Mouse (Mus musculus) neural tube, embryonic 11.5 days (tissue): ENCODE data around the gene Dock4. TPM values are rescaled to one million over a fixed set of nuclear protein-coding genes. Genes with fewer than 3 reads are reported as not detected.

Experiments used
- ATAC-seq: fragments of 200-750 bp; cut with Nextera tagmentation; 2 replicates; pipeline ENCODE4 v1.8.0; 2017; ENCODE audit warnings: moderate number of reproducible peaks, mild to moderate bottlenecking, moderate TSS enrichment, moderate library complexity; ENCODE audit not compliant: insufficient read depth, low FRiP score, low TSS enrichment
- DNase-seq: peaks from one replicate; pipeline ENCODE4 v3.0.0-alpha.2; 2015; ENCODE audit warnings: low spot score
- H3K27ac ChIP-seq: fragments of 300-500 bp; sonication (generic); 2 replicates; pipeline ENCODE4 v1.5.1; 2014; ENCODE audit warnings: low read depth, mild to moderate bottlenecking, low read length
- H3K27me3 ChIP-seq: fragments of 300-500 bp; sonication (generic); 2 replicates; pipeline ENCODE4 v1.6.1; 2014; ENCODE audit warnings: mild to moderate bottlenecking, low read length, mixed read lengths; ENCODE audit not compliant: control insufficient read depth, insufficient read depth
- H3K36me3 ChIP-seq: fragments of 300-500 bp; sonication (generic); 2 replicates; pipeline ENCODE4 v1.6.1; 2014; ENCODE audit warnings: mild to moderate bottlenecking, low read length, moderate library complexity, mixed read lengths; ENCODE audit not compliant: control insufficient read depth, insufficient read depth
- H3K4me1 ChIP-seq: fragments of 300-500 bp; sonication (generic); 2 replicates; pipeline ENCODE4 v1.6.1; 2014; ENCODE audit warnings: low read length, mixed read lengths; ENCODE audit not compliant: control insufficient read depth, insufficient read depth
- H3K4me2 ChIP-seq: fragments of 300-500 bp; sonication (generic); 2 replicates; pipeline ENCODE4 v1.6.1; 2014; ENCODE audit warnings: low read depth, mild to moderate bottlenecking, moderate library complexity
- H3K4me3 ChIP-seq: fragments of 300-500 bp; sonication (generic); 2 replicates; pipeline ENCODE4 v1.5.1; 2014; ENCODE audit warnings: low read depth, low read length
- H3K9ac ChIP-seq: fragments of 300-500 bp; sonication (generic); 2 replicates; pipeline ENCODE4 v1.6.1; 2014; ENCODE audit warnings: mild to moderate bottlenecking, low read length
- H3K9me3 ChIP-seq: fragments of 300-500 bp; sonication (generic); 2 replicates; pipeline ENCODE4 v1.6.1; 2016; ENCODE audit warnings: low read length; ENCODE audit not compliant: control insufficient read depth
- WGBS: fragments of 180-500 bp; shearing (Covaris S2); extraction: QIAGEN DNeasy Blood & Tissue Kit; methylation state at CpG from one replicate; pipeline ENCODE4 v1.1.7; 2014; 5-methylcytosine and 5-hydroxymethylcytosine counted together
- polyA plus RNA-seq: library from polyadenylated mRNA; unstranded; fragments of >200 nt; fragmentation: Nextera tagmentation; extraction: Ambion mirVana; gene quantifications from 2 replicates; pipeline ENCODE4 v1.2.1, GENCODE M21; 2014

Gene Dock4
- polyA plus RNA-seq, 1 experiment from 2014 or later = 19.6 TPM

DNA sequence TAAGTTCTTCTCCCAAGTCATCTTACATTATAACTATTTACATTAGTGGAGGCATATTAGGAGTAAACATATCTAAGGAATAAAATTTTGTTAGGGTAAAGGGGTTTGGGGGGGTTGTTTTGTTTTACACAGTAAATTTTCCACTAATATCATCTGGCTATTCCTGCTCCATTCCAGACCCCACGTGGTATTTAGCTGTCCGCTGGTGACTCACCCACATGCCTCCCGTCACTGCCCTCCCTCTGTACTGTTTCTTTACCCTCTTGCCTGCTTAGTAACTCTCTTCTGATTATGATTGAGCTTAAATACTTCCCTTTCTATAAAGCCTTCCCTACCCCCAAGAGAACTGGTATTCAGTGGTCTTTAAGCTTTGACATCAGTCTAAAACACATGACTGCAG, 266.5 kb downstream of the Dock4 start:
- H3K4me2 ChIP-seq = no peak overlapping the region
- no peak overlapping the region for H3K27ac ChIP-seq
- H3K9ac ChIP-seq = no peak overlapping the region
- 90% methylated on average over 3 of the region's 3 CpGs for WGBS
- no peaks in the 10 kb centered on the region for H3K4me1 ChIP-seq
- no peak for DNase-seq
- H3K36me3 ChIP-seq = no peaks in the 10 kb centered on the region
- no peaks in the 10 kb centered on the region for H3K27me3 ChIP-seq
- H3K4me3 ChIP-seq = no peak overlapping the region
- H3K9me3 ChIP-seq = no peaks in the 10 kb centered on the region
- ATAC-seq = no peak

DNA sequence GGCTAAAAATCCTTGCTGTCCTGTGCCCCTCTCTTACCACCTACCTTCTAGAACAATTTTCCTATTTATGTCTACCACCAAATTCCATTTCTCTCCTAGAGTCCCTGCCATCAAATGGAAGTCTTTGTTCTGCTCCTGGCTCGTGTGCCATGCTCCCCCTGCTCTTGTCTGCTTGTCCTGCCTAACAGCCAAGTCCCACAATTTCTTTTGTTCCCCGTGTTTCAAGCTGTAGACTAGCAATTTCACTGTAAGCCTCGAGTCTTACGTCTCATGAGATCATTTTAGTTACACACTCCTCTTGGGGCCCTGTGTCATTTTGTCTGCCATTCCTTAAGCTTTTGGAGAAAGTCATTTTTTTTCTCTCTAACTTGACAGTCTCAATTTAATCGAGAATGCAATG, 268.5 kb downstream of the Dock4 start:
- no peak overlapping the region for H3K4me3 ChIP-seq
- no peaks in the 10 kb centered on the region for H3K36me3 ChIP-seq
- DNase-seq (no peak), ATAC-seq (no peak)
- no peak overlapping the region for H3K27ac ChIP-seq
- no peaks in the 10 kb centered on the region for H3K9me3 ChIP-seq
- H3K4me1 ChIP-seq = no peaks in the 10 kb centered on the region
- H3K27me3 ChIP-seq = no peaks in the 10 kb centered on the region
- no peak overlapping the region for H3K4me2 ChIP-seq
- H3K9ac ChIP-seq = no peak overlapping the region
- WGBS = 58% methylated on average over 5 of the region's 5 CpGs

DNA sequence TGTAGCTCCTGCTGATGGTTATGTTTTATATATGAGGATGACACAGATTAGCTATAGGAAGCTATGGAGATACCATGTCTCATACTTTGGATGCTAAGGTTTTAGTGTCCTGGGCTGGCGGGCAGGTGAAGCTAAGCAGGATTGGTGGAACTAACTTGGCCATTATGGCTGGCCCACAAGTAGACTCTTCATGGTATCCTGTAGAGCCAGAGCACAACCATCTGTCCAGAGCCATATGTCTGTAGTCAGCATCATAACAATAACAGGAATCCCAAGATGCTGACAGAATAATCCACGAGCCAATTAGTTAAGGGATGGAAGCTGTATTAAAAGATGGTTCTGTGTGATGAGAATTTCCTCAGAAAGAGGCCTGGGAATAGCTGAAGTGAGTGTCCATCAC, 269.4 kb downstream of the Dock4 start:
- no peak overlapping the region for H3K27ac ChIP-seq
- 84% methylated on average over 2 of the region's 2 CpGs for WGBS
- no peak overlapping the region for H3K4me3 ChIP-seq
- ATAC-seq (no peak), DNase-seq (no peak)
- H3K9ac ChIP-seq = no peak overlapping the region
- no peaks in the 10 kb centered on the region for H3K36me3 ChIP-seq
- no peaks in the 10 kb centered on the region for H3K4me1 ChIP-seq
- no peaks in the 10 kb centered on the region for H3K9me3 ChIP-seq
- H3K27me3 ChIP-seq = no peaks in the 10 kb centered on the region
- no peak overlapping the region for H3K4me2 ChIP-seq

DNA sequence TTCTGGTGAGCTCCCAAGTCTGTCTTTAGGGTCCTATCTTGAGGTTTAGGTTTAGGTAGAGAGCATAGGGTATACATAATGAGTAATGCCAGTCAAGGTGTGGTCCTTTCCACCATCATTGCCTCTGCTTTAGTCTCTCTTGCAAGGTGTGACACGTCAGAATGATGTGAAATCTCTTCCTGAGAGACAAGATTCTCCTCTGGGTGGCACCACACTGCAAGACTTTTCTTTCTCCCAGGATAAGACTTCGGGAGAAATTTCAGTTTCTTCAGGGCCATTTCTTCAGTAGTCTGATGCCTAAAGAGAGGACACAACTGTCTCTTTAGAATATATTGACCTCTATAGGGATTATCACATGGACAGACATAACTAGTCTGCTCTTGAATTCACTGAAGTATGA, 282.6 kb downstream of the Dock4 start:
- Histone ChIP-seq H3K27ac (no peak overlapping the region), H3K36me3 (no peaks in the 10 kb centered on the region), H3K9ac (no peak overlapping the region), H3K9me3 (no peaks in the 10 kb centered on the region), H3K4me2 (no peak overlapping the region), H3K4me1 (no peaks in the 10 kb centered on the region), H3K4me3 (no peak overlapping the region), H3K27me3 (no peaks in the 10 kb centered on the region)
- ATAC-seq (no peak), DNase-seq (no peak)
- 76% methylated on average over 2 of the region's 2 CpGs for WGBS

DNA sequence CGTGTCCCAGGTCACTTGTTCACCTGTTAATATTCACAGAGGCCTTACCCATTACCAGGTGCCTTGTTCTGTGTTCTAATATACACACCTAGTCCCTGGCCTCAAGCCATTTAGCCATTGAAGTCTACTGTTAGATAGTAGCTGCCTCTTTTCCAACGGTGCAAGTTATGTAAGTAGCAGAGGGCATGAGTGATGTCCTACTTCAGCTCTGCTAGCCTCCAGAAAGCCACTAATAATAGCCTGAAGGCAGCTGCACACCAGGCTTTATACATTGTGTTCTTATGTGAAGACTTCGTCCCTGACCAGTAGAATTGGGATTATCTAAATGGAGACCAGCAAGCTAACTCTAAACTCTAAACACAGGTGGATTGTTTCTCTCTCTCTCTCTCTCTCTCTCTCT, 285.0 kb downstream of the Dock4 start:
- Histone ChIP-seq H3K4me2 (no peak overlapping the region), H3K36me3 (no peaks in the 10 kb centered on the region), H3K4me1 (no peaks in the 10 kb centered on the region), H3K4me3 (no peak overlapping the region), H3K9ac (no peak overlapping the region), H3K27me3 (no peaks in the 10 kb centered on the region), H3K27ac (no peak overlapping the region), H3K9me3 (no peaks in the 10 kb centered on the region)
- 81% methylated on average over 3 of the region's 3 CpGs for WGBS
- DNase-seq = no peak
- ATAC-seq = no peak

DNA sequence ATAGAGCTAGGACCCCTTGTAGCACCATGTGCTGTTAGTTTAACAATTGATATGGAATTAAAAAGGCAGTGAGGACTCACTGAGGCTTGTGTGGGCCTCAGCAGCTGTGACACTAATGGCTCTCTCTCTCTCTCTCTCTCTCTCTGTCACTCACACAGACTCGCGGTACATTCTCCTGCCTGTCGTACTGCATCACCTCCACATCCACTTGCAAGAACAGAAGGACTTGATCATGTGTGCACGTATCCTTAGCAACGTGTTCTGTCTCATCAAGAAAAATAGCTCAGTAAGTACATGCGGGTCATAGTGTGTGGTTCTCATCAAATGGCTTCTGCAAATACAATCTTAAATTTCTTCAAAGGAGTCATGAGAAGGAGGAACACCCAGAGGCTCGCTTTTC, 299.7 kb downstream of the Dock4 start:
- 86% methylated on average over 7 of the region's 7 CpGs for WGBS
- no peaks in the 10 kb centered on the region for H3K36me3 ChIP-seq
- no peak for ATAC-seq

DNA sequence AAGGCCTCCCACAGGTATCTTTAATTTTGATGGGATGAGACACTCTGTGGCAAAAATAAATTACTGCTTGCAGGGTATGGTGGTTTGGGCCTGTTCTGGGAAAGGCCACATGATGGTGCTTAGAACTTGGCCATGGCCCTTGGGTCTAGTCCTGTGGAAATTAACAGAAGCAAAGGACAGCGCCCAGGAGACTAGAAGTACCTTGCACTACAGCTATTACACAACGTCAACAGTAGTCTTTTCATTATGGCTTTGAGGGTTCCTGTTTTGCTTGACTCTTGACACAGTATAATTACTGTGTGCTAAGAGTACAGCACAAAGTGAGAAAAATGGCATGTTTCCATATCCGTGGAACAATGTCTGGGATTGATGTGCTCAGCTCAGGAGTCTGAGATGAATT, 300.3 kb downstream of the Dock4 start:
- H3K4me3 ChIP-seq = no peak overlapping the region
- H3K27ac ChIP-seq = no peak overlapping the region
- no peaks in the 10 kb centered on the region for H3K27me3 ChIP-seq
- no peaks in the 10 kb centered on the region for H3K36me3 ChIP-seq
- WGBS = 93% methylated on average over 3 of the region's 3 CpGs
- ATAC-seq (no peak), DNase-seq (no peak)
- no peaks in the 10 kb centered on the region for H3K9me3 ChIP-seq
- no peak overlapping the region for H3K9ac ChIP-seq
- H3K4me1 ChIP-seq = no peaks in the 10 kb centered on the region
- H3K4me2 ChIP-seq = no peak overlapping the region

More for the DNA sequence above, 299.7 kb downstream of the Dock4 start:
- Histone ChIP-seq H3K27me3 (no peaks in the 10 kb centered on the region), H3K4me3 (no peak overlapping the region), H3K9ac (no peak overlapping the region), H3K27ac (no peak overlapping the region), H3K4me1 (no peaks in the 10 kb centered on the region), H3K9me3 (no peaks in the 10 kb centered on the region), H3K4me2 (no peak overlapping the region)
- no peak for DNase-seq

DNA sequence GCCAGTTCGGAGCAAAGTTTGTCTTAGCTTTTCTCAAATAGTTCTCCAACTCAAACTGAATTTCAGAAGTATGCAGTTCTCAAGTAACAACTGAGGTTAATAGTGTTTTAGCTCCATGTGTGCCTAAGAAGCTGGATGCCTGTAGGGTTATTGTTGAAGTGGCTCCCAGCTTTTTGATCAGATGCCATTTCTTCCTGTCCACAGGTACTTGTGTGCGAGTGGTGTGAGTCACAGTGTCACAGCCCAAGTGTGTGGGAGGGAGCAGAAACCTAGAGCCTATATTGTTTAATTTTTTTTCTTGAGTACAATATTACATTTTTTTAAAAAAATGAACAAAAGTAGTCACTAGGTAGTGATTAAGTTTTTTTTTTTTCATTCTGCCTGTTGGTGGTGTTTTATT, 313.5 kb downstream of the Dock4 start:
- ATAC-seq = no peak
- 93% methylated on average over 2 of the region's 2 CpGs for WGBS

DNA sequence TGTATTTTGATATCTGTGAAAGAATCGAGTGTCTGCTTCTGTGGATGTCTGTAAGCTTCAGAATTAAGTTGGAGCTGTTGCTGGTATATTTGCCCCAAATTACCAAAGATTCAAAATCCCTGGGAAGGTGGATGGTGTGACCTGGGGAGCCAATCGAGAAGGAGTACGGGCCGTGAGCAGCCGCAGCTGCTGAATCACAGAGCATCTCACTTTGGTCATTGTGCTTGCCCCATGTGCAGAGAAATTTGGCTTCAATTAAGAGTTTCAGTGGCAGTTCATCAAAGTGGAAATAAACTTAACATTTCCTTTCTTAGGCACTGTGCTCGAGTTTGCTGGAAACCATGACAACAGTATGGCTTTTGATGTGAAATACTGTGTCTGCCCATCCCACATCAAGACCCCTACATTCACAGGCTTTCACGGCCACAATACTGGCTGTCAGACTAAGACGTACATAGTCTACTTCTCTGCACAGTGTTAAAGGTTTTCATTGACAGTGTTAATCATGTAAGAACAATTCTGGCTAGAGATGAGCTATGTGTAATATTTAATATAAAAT, 321.6 kb downstream of the Dock4 start:
- no peak overlapping the region for H3K4me3 ChIP-seq
- H3K27me3 ChIP-seq = no peaks in the 10 kb centered on the region
- DNase-seq (no peak), ATAC-seq (peak; percentile 58; the same call in 1 of the 2 replicates)
- no peaks in the 10 kb centered on the region for H3K9me3 ChIP-seq
- H3K9ac ChIP-seq = no peak overlapping the region
- WGBS = 70% methylated on average over 8 of the region's 8 CpGs
- H3K36me3 ChIP-seq = no peaks in the 10 kb centered on the region
- H3K27ac ChIP-seq = no peak overlapping the region
- no peak overlapping the region for H3K4me2 ChIP-seq
- no peaks in the 10 kb centered on the region for H3K4me1 ChIP-seq

More for the DNA sequence above, 313.5 kb downstream of the Dock4 start:
- Histone ChIP-seq H3K9ac (no peak overlapping the region), H3K36me3 (no peaks in the 10 kb centered on the region), H3K4me2 (no peak overlapping the region), H3K9me3 (no peaks in the 10 kb centered on the region), H3K4me1 (no peaks in the 10 kb centered on the region), H3K27ac (no peak overlapping the region), H3K27me3 (no peaks in the 10 kb centered on the region), H3K4me3 (no peak overlapping the region)
- no peak for DNase-seq
